Mouse (Mus musculus) forebrain, embryonic 15.5 days (tissue): ENCODE measurements at regions not wholly inside any gene's neighbourhood (a gene's known extent, or its start where the extent isn't known, plus 50 kb on each side); places are given as distances from the start of the nearest gene placed in this dataset.
A peak's percentile ranks its signal among the peaks of the same experiment; 100 is the strongest.
"Not testable (repeated sequence)": the region's sequence is repeated elsewhere in the genome, so short reads cannot be mapped to it uniquely, and the experiment has no call there.

Experiments used
- ATAC-seq: fragments of 200-750 bp; cut with Nextera tagmentation; replicated peaks from 2 replicates; pipeline ENCODE4 v1.8.0; 2017; ENCODE audit warnings: mild to moderate bottlenecking, moderate TSS enrichment, moderate library complexity
- H3K27ac ChIP-seq: fragments of 300-500 bp; sonication (generic); replicated peaks from 2 replicates; pipeline ENCODE4 v1.5.1; 2015; ENCODE audit warnings: mild to moderate bottlenecking, inconsistent platforms
- H3K27me3 ChIP-seq: fragments of 300-500 bp; sonication (generic); 2 replicates; pipeline ENCODE4 v1.6.1; 2015; ENCODE audit warnings: inconsistent platforms
- H3K36me3 ChIP-seq: fragments of 300-500 bp; sonication (generic); 2 replicates; pipeline ENCODE4 v1.6.1; 2015; ENCODE audit warnings: mild to moderate bottlenecking, inconsistent platforms
- H3K4me1 ChIP-seq: fragments of 300-500 bp; sonication (generic); 2 replicates; pipeline ENCODE4 v1.6.1; 2015; ENCODE audit warnings: inconsistent platforms
- H3K4me2 ChIP-seq: fragments of 300-500 bp; sonication (generic); replicated peaks from 2 replicates; pipeline ENCODE4 v1.6.1; 2015; ENCODE audit warnings: mild to moderate bottlenecking, inconsistent platforms
- H3K4me3 ChIP-seq: fragments of 300-500 bp; sonication (generic); 2 replicates; pipeline ENCODE4 v1.5.1; 2015; ENCODE audit warnings: mild to moderate bottlenecking, inconsistent platforms
- H3K9ac ChIP-seq: fragments of 300-500 bp; sonication (generic); replicated peaks from 2 replicates; pipeline ENCODE4 v1.6.1; 2015; ENCODE audit warnings: mild to moderate bottlenecking, inconsistent platforms
- H3K9me3 ChIP-seq: fragments of 300-500 bp; sonication (generic); 2 replicates; pipeline ENCODE4 v1.6.1; 2016; ENCODE audit warnings: inconsistent platforms
- WGBS: fragments of 180-500 bp; shearing (Covaris S2); methylation state at CpG from one replicate; pipeline ENCODE4 v1.1.7; 2015; ENCODE audit warnings: mixed read lengths; 5-methylcytosine and 5-hydroxymethylcytosine counted together

GRCm38 (mm10) chr5:78075203-78075602 is 667.4 kb upstream of the Igfbp7 start:
- WGBS, result 68% methylated on average over 1 of the region's 1 CpGs
- no peak for ATAC-seq
- H3K4me3 ChIP-seq, result no peak overlapping the region
- no peaks in the 10 kb centered on the region for H3K4me1 ChIP-seq
- H3K27ac ChIP-seq, result no peak overlapping the region
- H3K36me3 ChIP-seq, result no peaks in the 10 kb centered on the region
- no peaks in the 10 kb centered on the region for H3K27me3 ChIP-seq
- no peaks in the 10 kb centered on the region for H3K9me3 ChIP-seq
- H3K9ac ChIP-seq, result no peak overlapping the region
- H3K4me2 ChIP-seq, result no peak overlapping the region

GRCm38 (mm10) chr5:78032554-78033250 is 624.9 kb upstream of the Igfbp7 start:
- no peak overlapping the region for H3K27ac ChIP-seq
- 32% methylated on average over 4 of the region's 4 CpGs for WGBS
- no peaks in the 10 kb centered on the region for H3K36me3 ChIP-seq
- ATAC-seq, result peak; percentile 35; the same call in 1 of the 2 replicates
- no peak overlapping the region for H3K4me3 ChIP-seq
- no peak overlapping the region for H3K9ac ChIP-seq
- H3K4me2 ChIP-seq, result no peak overlapping the region
- H3K27me3 ChIP-seq, result no peaks in the 10 kb centered on the region
- no peaks in the 10 kb centered on the region for H3K9me3 ChIP-seq
- no peaks in the 10 kb centered on the region for H3K4me1 ChIP-seq

- no peaks in the 10 kb centered on the region for H3K27me3 ChIP-seq
- H3K4me1 ChIP-seq, result no peaks in the 10 kb centered on the region
- 88% methylated on average over 4 of the region's 4 CpGs for WGBS
- no peaks in the 10 kb centered on the region for H3K9me3 ChIP-seq
- H3K36me3 ChIP-seq, result no peaks in the 10 kb centered on the region
- H3K4me3 ChIP-seq, result no peak overlapping the region
- H3K9ac ChIP-seq, result no peak overlapping the region
- no peak overlapping the region for H3K4me2 ChIP-seq
- H3K27ac ChIP-seq, result no peak overlapping the region
- ATAC-seq, result no peak
Measured at GRCm38 (mm10) chr5:78017523-78017922, 609.7 kb upstream of the Igfbp7 start.

- H3K4me1 ChIP-seq, result no peaks in the 10 kb centered on the region
- WGBS, result 37% methylated on average over 10 of the region's 10 CpGs
- no peak overlapping the region for H3K9ac ChIP-seq
- H3K4me2 ChIP-seq, result no peak overlapping the region
- H3K27me3 ChIP-seq, result no peaks in the 10 kb centered on the region
- ATAC-seq, result no peak
- H3K27ac ChIP-seq, result no peak overlapping the region
- H3K9me3 ChIP-seq, result no peaks in the 10 kb centered on the region
- H3K4me3 ChIP-seq, result no peak overlapping the region
- no peaks in the 10 kb centered on the region for H3K36me3 ChIP-seq
Measured at GRCm38 (mm10) chr5:77986449-77987047, 578.7 kb upstream of the Igfbp7 start.

GRCm38 (mm10) chr5:77985269-77985668 is 577.4 kb upstream of the Igfbp7 start:
- H3K27ac ChIP-seq, result no peak overlapping the region
- no peaks in the 10 kb centered on the region for H3K27me3 ChIP-seq
- H3K36me3 ChIP-seq, result no peaks in the 10 kb centered on the region
- H3K9ac ChIP-seq, result no peak overlapping the region
- no peak overlapping the region for H3K4me3 ChIP-seq
- WGBS, result 44% methylated on average over 1 of the region's 1 CpGs
- H3K9me3 ChIP-seq, result no peaks in the 10 kb centered on the region
- no peaks in the 10 kb centered on the region for H3K4me1 ChIP-seq
- no peak overlapping the region for H3K4me2 ChIP-seq
- ATAC-seq, result no peak

- 53% methylated on average over 4 of the region's 4 CpGs for WGBS
- H3K4me3 ChIP-seq, H3K27me3 ChIP-seq, H3K4me1 ChIP-seq, H3K9ac ChIP-seq, H3K27ac ChIP-seq, H3K4me2 ChIP-seq, H3K9me3 ChIP-seq, H3K36me3 ChIP-seq: not testable (repeated sequence)
- ATAC-seq, result 0 out of 2 replicates have a peak, but pooled peaks have one; percentile 48
Measured at GRCm38 (mm10) chr5:77940021-77940420, 532.2 kb upstream of the Igfbp7 start.

GRCm38 (mm10) chr5:77931874-77932273 is 524.0 kb upstream of the Igfbp7 start:
- ATAC-seq, result no peak

GRCm38 (mm10) chr5:77921186-77921585 is 513.3 kb upstream of the Igfbp7 start:
- Histone ChIP-seq H3K4me2 (no peak overlapping the region), H3K4me1 (no peaks in the 10 kb centered on the region), H3K27me3 (no peaks in the 10 kb centered on the region), H3K27ac (no peak overlapping the region), H3K4me3 (no peak overlapping the region), H3K9ac (no peak overlapping the region), H3K9me3 (no peaks in the 10 kb centered on the region), H3K36me3 (no peaks in the 10 kb centered on the region)
- WGBS, result 71% methylated on average over 2 of the region's 2 CpGs
- no peak for ATAC-seq

More at GRCm38 (mm10) chr5:77931874-77932273, 524.0 kb upstream of the Igfbp7 start:
- 94% methylated on average over 2 of the region's 2 CpGs for WGBS
- H3K4me2 ChIP-seq, result no peak overlapping the region
- H3K36me3 ChIP-seq, result no peaks in the 10 kb centered on the region
- no peak overlapping the region for H3K4me3 ChIP-seq
- no peak overlapping the region for H3K27ac ChIP-seq
- H3K9ac ChIP-seq, result no peak overlapping the region
- H3K27me3 ChIP-seq, result no peaks in the 10 kb centered on the region
- H3K9me3 ChIP-seq, result no peaks in the 10 kb centered on the region
- no peaks in the 10 kb centered on the region for H3K4me1 ChIP-seq

GRCm38 (mm10) chr5:77917086-77917676 is 509.3 kb upstream of the Igfbp7 start:
- 69% methylated on average over 7 of the region's 7 CpGs for WGBS
- Histone ChIP-seq H3K9ac (no peak overlapping the region), H3K27me3 (no peaks in the 10 kb centered on the region), H3K36me3 (no peaks in the 10 kb centered on the region), H3K9me3 (no peaks in the 10 kb centered on the region), H3K4me2 (no peak overlapping the region), H3K4me1 (no peaks in the 10 kb centered on the region), H3K27ac (no peak overlapping the region), H3K4me3 (no peak overlapping the region)
- no peak for ATAC-seq

GRCm38 (mm10) chr5:77916375-77916774 is 508.5 kb upstream of the Igfbp7 start:
- Histone ChIP-seq H3K27ac (no peak overlapping the region), H3K4me2 (no peak overlapping the region), H3K4me3 (no peak overlapping the region), H3K4me1 (no peaks in the 10 kb centered on the region), H3K27me3 (no peaks in the 10 kb centered on the region), H3K9me3 (no peaks in the 10 kb centered on the region), H3K9ac (no peak overlapping the region), H3K36me3 (no peaks in the 10 kb centered on the region)
- WGBS, result 65% methylated on average over 2 of the region's 2 CpGs
- ATAC-seq, result no peak

- H3K4me3 ChIP-seq, result no peak overlapping the region
- H3K27me3 ChIP-seq, result no peaks in the 10 kb centered on the region
- H3K36me3 ChIP-seq, result no peaks in the 10 kb centered on the region
- no peaks in the 10 kb centered on the region for H3K9me3 ChIP-seq
- 57% methylated on average over 6 of the region's 6 CpGs for WGBS
- H3K4me2 ChIP-seq, result no peak overlapping the region
- H3K4me1 ChIP-seq, result no peaks in the 10 kb centered on the region
- H3K27ac ChIP-seq, result no peak overlapping the region
- no peak overlapping the region for H3K9ac ChIP-seq
- ATAC-seq, result no peak
Measured at GRCm38 (mm10) chr5:77909218-77909617, 501.4 kb upstream of the Igfbp7 start.

- WGBS, result 70% methylated on average over 2 of the region's 2 CpGs
- not testable (repeated sequence) for H3K27me3 ChIP-seq
Measured at GRCm38 (mm10) chr5:77892024-77892423, 484.2 kb upstream of the Igfbp7 start.

More at GRCm38 (mm10) chr5:77892024-77892423, 484.2 kb upstream of the Igfbp7 start:
- not testable (repeated sequence) for H3K36me3 ChIP-seq, H3K4me3 ChIP-seq, H3K4me2 ChIP-seq, H3K4me1 ChIP-seq, H3K9ac ChIP-seq, H3K9me3 ChIP-seq, H3K27ac ChIP-seq, ATAC-seq
